ENCODE assay signal across 9 mouse cellular contexts in the genomic region with DNA sequence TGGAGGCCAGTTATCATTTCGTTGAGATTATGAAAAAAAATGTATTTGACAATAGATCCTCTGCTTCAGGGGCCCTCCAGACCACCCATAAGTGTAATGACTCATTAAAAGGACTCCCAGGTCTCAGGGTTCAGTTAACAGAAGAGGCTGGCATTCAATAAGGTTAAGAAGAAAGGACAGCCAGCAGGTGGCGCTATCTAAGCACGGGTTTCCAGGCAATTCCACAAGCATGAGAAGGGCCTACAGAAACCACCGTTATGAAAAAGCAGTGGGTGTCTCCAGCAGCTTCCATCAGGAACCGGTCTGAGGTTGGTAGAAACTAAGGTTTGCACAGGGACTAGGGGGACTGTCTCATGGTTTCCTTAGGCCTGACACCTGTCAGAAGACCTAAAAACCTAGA.
DNase-seq lines count a peak whose midpoint lies in the region; TF ChIP-seq lines count a peak whose summit lies in the region.
"Had no signal": no experiment of that assay in that cellular context is flagged by ENCODE, and none has a peak within 500 bp of the region (broad histone marks: within the 10 kb centered on the region; RNA-seq: fewer than 3 reads in every experiment).

No protein-coding gene starts in this region.

- no peaks in the 10 kb centered on the region for H3K79me3 ChIP-seq in C2C12 (ENCODE audit: low read depth)

- peak; percentile 73 to 92 for DNase-seq in adrenal gland, adult (ENCODE audit: inconsistent age in 2 of 2, low spot score in 1 of 2)
- DNase-seq in gastrocnemius, postnatal 25 days: peak; percentile 36
- peak; percentile 51 to 85 for DNase-seq in layer of hippocampus, adult 18-20 months (ENCODE audit: low spot score in 2 of 2)
- DNase-seq in lung, adult 2 months: peak; percentile 76
- DNase-seq in retina, postnatal 7 days (ENCODE audit: low read depth, low spot score): peak; percentile 59
- DNase-seq in urinary bladder, adult 2 months (ENCODE audit: low spot score): peak; percentile 43

- peaks cover 2% of the 10 kb centered on the region; the same call in 1 of the 2 replicates for H3K4me1 ChIP-seq in cortical plate, adult 2 months (ENCODE audit: control insufficient read depth, insufficient read depth, low read length)
- H3K4me1 ChIP-seq in lung, adult 2 months (ENCODE audit: control insufficient read depth, insufficient read depth, low read length): peaks cover 3% of the 10 kb centered on the region; the same call in 1 of the 2 replicates

- H3ac ChIP-seq in C2C12 (ENCODE audit: control insufficient read depth, insufficient read length, low read depth): no peak overlapping the region

- no peak overlapping the region for H3K27ac ChIP-seq in cortical plate, adult 2 months (ENCODE audit: insufficient read depth, low read length)
- H3K27ac ChIP-seq: heart, embryonic 13.5 days had no signal

- H3K27me3 ChIP-seq in C2C12 (ENCODE audit: control insufficient read depth, insufficient read depth, insufficient read length): no peaks in the 10 kb centered on the region
- H3K27me3 ChIP-seq: heart, embryonic 13.5 days had no signal

- no peak for TF ChIP-seq POLR2A in cortical plate, adult 2 months (IDR thresholded peaks at IDR 0.05; ENCODE audit: extremely low read depth, insufficient read depth, low read length)
- TF ChIP-seq POLR2A in lung, adult 2 months (IDR thresholded peaks at IDR 0.05; ENCODE audit: borderline replicate concordance, extremely low read depth, low read depth, low read length): no peak

- H3K79me2 ChIP-seq in C2C12 (ENCODE audit: control insufficient read depth, insufficient read depth): no peaks in the 10 kb centered on the region

- peak; percentile 55 for TF ChIP-seq CTCF in C2C12 (IDR thresholded peaks at IDR 0.05; ENCODE audit: control insufficient read depth, insufficient read depth, insufficient read length)
- peak; percentile 70 for TF ChIP-seq CTCF in cortical plate, adult 2 months (IDR thresholded peaks at IDR 0.05; ENCODE audit: extremely low read depth, insufficient read depth, low read length)
- TF ChIP-seq CTCF in lung, adult 2 months (IDR thresholded peaks at IDR 0.05; ENCODE audit: insufficient read depth, low read length): peak; percentile 64

- H3K36me3 ChIP-seq in C2C12 (ENCODE audit: control insufficient read depth, insufficient read depth): no peaks in the 10 kb centered on the region
- H3K36me3 ChIP-seq: heart, embryonic 13.5 days had no signal

- H3K4me3 ChIP-seq in C2C12 (ENCODE audit: insufficient read depth, poor library complexity, severe bottlenecking): no peak overlapping the region
- H3K4me3 ChIP-seq in cortical plate, adult 2 months (ENCODE audit: insufficient read depth, low read length): no peak overlapping the region
- H3K4me3 ChIP-seq in lung, adult 2 months (replicated peaks; ENCODE audit: extremely low read depth, low read depth, low read length): no peak overlapping the region
- H3K4me3 ChIP-seq: heart, embryonic 13.5 days had no signal

- 3% methylated on average over 5 of the region's 5 CpGs for WGBS in lung, adult 2 months

TF ChIP-seq in C2C12, 6 proteins besides CTCF, POLR2A, EP300 and RAD21:
- TF ChIP-seq CEBPB (IDR thresholded peaks at IDR 0.05; ENCODE audit: low read depth) (no peak), MYOD1 (IDR thresholded peaks at IDR 0.05; ENCODE audit: control insufficient read depth, insufficient read length, low read depth) (no peak), MAX (IDR thresholded peaks at IDR 0.05) (no peak), FOSL1 (IDR thresholded peaks at IDR 0.05; ENCODE audit: insufficient read depth, low read length, poor library complexity, severe bottlenecking) (no peak), MYOG (IDR thresholded peaks at IDR 0.05; ENCODE audit: control insufficient read depth, extremely low read depth, insufficient read length) (no peak), USF1 (IDR thresholded peaks at IDR 0.05; ENCODE audit: low read depth) (no peak)
